Mouse (Mus musculus): Measurements from ENCODE around the gene Tekt2. TPM values are rescaled to one million over a fixed set of nuclear protein-coding genes. Genes with fewer than 3 reads are reported as not detected.

Gene Tekt2
- polyA plus RNA-seq, 1 experiment from 2014 or later, result 3.6 TPM

DNA sequence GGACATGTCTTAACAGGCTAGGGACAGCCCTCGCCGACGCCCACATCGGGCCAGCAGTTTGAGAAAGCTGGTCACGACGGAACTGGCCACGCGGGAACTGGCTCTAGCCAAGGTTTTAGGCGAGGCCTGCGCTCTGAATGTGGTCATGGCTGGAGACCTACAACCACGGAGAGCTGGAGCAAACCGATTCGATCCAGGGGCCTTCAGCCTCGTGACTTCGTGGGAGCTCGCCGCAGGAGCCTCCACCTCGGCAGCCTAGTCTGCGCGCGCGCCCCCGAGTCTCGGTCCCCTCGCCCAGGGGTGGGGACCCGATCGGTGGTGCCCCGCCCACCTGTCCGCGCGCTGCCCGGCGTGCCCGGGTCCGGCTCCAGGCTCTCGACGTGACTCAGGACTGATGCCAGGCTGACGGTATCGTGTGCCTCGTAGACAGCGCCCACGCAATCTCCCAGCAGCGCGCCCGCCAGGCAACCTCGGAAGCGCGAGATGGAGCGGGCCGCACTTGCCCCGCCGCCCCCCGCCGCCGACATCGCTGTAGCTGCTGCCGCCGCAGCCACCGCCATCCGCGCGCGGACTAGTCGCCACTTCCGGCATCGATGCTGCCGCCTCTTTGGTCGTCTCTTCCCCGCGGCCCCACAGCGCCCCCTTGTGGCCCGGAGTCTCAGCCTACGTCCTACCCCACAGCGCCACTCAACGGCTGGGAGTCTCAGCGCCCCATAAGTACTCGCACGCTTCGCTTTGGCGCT lies 4.2 kb downstream of the Tekt2 start, which contains the start of gene Adprhl2:
Adprhl2 (minus strand) TSS at position 593 of the 743 bp plus-strand sequence.
- ATAC-seq (ENCODE audit: low FRiP score, low TSS enrichment) (peak; percentile 88), DNase-seq (ENCODE audit: low spot score) (peak; percentile 99)
- H3K9ac ChIP-seq (ENCODE audit: low read length), result peak within 1 kb of the TSS; percentile 87
- WGBS, result under 1% methylated on average over 79 of the region's 80 CpGs
- peak within 1 kb of the TSS; percentile 86 for H3K4me2 ChIP-seq (replicated peaks; ENCODE audit: low read depth)
- peaks cover 10% of the 10 kb centered on the region for H3K36me3 ChIP-seq (ENCODE audit: control insufficient read depth, insufficient read depth, low read length)
- peak within 1 kb of the TSS; percentile 81 for H3K27ac ChIP-seq (replicated peaks)
- H3K4me1 ChIP-seq (replicated peaks; ENCODE audit: control insufficient read depth, insufficient read depth), result peaks cover 4% of the 10 kb centered on the region
- H3K4me3 ChIP-seq (ENCODE audit: low read depth, low read length), result peak within 1 kb of the TSS; percentile 94
- peak; percentile 100 for TF ChIP-seq CTCF (IDR thresholded peaks at IDR 0.05; ENCODE audit: low read depth)
- TF ChIP-seq EP300 (optimal IDR thresholded peaks at IDR 0.05), result peak; percentile 24
- H3K9me3 ChIP-seq (ENCODE audit: control insufficient read depth, low read length), result no peaks in the 10 kb centered on the region
- H3K27me3 ChIP-seq (ENCODE audit: control insufficient read depth, insufficient read depth, low read length), result no peaks in the 10 kb centered on the region

- H3K36me3 ChIP-seq (ENCODE audit: control insufficient read depth, insufficient read depth, low read length), result peaks cover 15% of the 10 kb centered on the region
- 77% methylated on average over 6 of the region's 6 CpGs for WGBS
- no peak overlapping the region for H3K4me2 ChIP-seq (replicated peaks; ENCODE audit: low read depth)
- H3K4me1 ChIP-seq (replicated peaks; ENCODE audit: control insufficient read depth, insufficient read depth), result no peaks in the 10 kb centered on the region; the same call in none of the 2 replicates
- no peaks in the 10 kb centered on the region for H3K27me3 ChIP-seq (ENCODE audit: control insufficient read depth, insufficient read depth, low read length)
- no peak overlapping the region for H3K4me3 ChIP-seq (ENCODE audit: low read depth, low read length)
- no peak for ATAC-seq (ENCODE audit: low FRiP score, low TSS enrichment)
- no peaks in the 10 kb centered on the region for H3K9me3 ChIP-seq (ENCODE audit: control insufficient read depth, low read length)
- TF ChIP-seq CTCF (IDR thresholded peaks at IDR 0.05; ENCODE audit: low read depth) (no peak), EP300 (optimal IDR thresholded peaks at IDR 0.05) (no peak)
- no peak overlapping the region for H3K9ac ChIP-seq (ENCODE audit: low read length)
- no peak overlapping the region for H3K27ac ChIP-seq (replicated peaks)
- no peak for DNase-seq (ENCODE audit: low spot score)
Measured at GRCm38 (mm10) chr4:126319806-126320205, 5.7 kb downstream of the Tekt2 start.

- TF ChIP-seq EP300 (optimal IDR thresholded peaks at IDR 0.05) (no peak), CTCF (IDR thresholded peaks at IDR 0.05; ENCODE audit: low read depth) (no peak)
- WGBS, result 89% methylated on average over 13 of the region's 13 CpGs
- no peak for ATAC-seq (ENCODE audit: low FRiP score, low TSS enrichment)
Measured at GRCm38 (mm10) chr4:126316443-126317040, 8.9 kb downstream of the Tekt2 start.

DNA sequence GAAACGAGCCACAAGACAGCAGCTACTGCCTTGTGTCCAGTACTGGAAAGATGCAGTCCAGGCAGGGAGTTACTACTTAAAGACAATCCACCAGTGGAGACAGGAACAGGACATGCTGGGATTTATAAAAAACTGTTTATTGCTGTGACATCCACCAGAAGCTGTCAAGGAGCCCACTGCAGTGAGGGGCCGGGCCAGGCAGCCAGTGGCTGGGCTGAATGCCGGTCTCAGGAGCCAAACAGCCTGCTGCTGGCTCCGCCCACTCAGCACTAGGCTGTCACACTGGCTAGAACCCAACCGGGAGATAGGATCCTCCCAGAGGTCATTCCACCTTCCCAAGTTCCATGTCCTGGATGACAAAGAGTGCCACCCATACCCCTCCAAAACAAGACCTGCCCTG lies 9.6 kb downstream of the Tekt2 start:
- Histone ChIP-seq H3K36me3 (ENCODE audit: control insufficient read depth, insufficient read depth, low read length) (peaks cover 15% of the 10 kb centered on the region), H3K4me3 (ENCODE audit: low read depth, low read length) (no peak overlapping the region), H3K4me1 (replicated peaks; ENCODE audit: control insufficient read depth, insufficient read depth) (no peaks in the 10 kb centered on the region; the same call in none of the 2 replicates), H3K4me2 (replicated peaks; ENCODE audit: low read depth) (no peak overlapping the region), H3K27me3 (ENCODE audit: control insufficient read depth, insufficient read depth, low read length) (no peaks in the 10 kb centered on the region), H3K27ac (replicated peaks) (no peak overlapping the region), H3K9ac (ENCODE audit: low read length) (no peak overlapping the region), H3K9me3 (ENCODE audit: control insufficient read depth, low read length) (no peaks in the 10 kb centered on the region)
- TF ChIP-seq CTCF (IDR thresholded peaks at IDR 0.05; ENCODE audit: low read depth), result no peak
- no peak for TF ChIP-seq EP300 (optimal IDR thresholded peaks at IDR 0.05)
- WGBS, result 32% methylated on average over 5 of the region's 5 CpGs
- peak; percentile 15 for DNase-seq (ENCODE audit: low spot score)
- peak; percentile 41; the same call in 1 of the 2 replicates for ATAC-seq (ENCODE audit: low FRiP score, low TSS enrichment)

More at GRCm38 (mm10) chr4:126316443-126317040, 8.9 kb downstream of the Tekt2 start:
- Histone ChIP-seq H3K4me2 (replicated peaks; ENCODE audit: low read depth) (no peak overlapping the region), H3K4me1 (replicated peaks; ENCODE audit: control insufficient read depth, insufficient read depth) (no peaks in the 10 kb centered on the region; the same call in none of the 2 replicates), H3K9ac (ENCODE audit: low read length) (no peak overlapping the region), H3K27me3 (ENCODE audit: control insufficient read depth, insufficient read depth, low read length) (no peaks in the 10 kb centered on the region), H3K9me3 (ENCODE audit: control insufficient read depth, low read length) (no peaks in the 10 kb centered on the region), H3K27ac (replicated peaks) (no peak overlapping the region; the same call in 1 of the 2 replicates), H3K36me3 (ENCODE audit: control insufficient read depth, insufficient read depth, low read length) (peaks cover 15% of the 10 kb centered on the region), H3K4me3 (ENCODE audit: low read depth, low read length) (no peak overlapping the region)
- peak; percentile 12 for DNase-seq (ENCODE audit: low spot score)

GRCm38 (mm10) chr4:126314393-126314792 lies 11.1 kb downstream of the Tekt2 start:
- Histone ChIP-seq H3K27ac (replicated peaks) (no peak overlapping the region), H3K4me1 (replicated peaks; ENCODE audit: control insufficient read depth, insufficient read depth) (no peaks in the 10 kb centered on the region), H3K36me3 (ENCODE audit: control insufficient read depth, insufficient read depth, low read length) (peaks cover 15% of the 10 kb centered on the region), H3K9ac (ENCODE audit: low read length) (no peak overlapping the region), H3K9me3 (ENCODE audit: control insufficient read depth, low read length) (no peaks in the 10 kb centered on the region), H3K27me3 (ENCODE audit: control insufficient read depth, insufficient read depth, low read length) (no peaks in the 10 kb centered on the region), H3K4me3 (ENCODE audit: low read depth, low read length) (no peak overlapping the region), H3K4me2 (replicated peaks; ENCODE audit: low read depth) (no peak overlapping the region)
- DNase-seq (ENCODE audit: low spot score) (no peak), ATAC-seq (ENCODE audit: low FRiP score, low TSS enrichment) (no peak)
- WGBS, result 54% methylated on average over 10 of the region's 10 CpGs
- TF ChIP-seq EP300 (optimal IDR thresholded peaks at IDR 0.05) (no peak), CTCF (IDR thresholded peaks at IDR 0.05; ENCODE audit: low read depth) (peak; percentile 37)

- WGBS, result 60% methylated on average over 5 of the region's 5 CpGs
- no peaks in the 10 kb centered on the region for H3K9me3 ChIP-seq (ENCODE audit: control insufficient read depth, low read length)
- ATAC-seq (ENCODE audit: low FRiP score, low TSS enrichment) (no peak), DNase-seq (ENCODE audit: low spot score) (no peak)
- H3K4me2 ChIP-seq (replicated peaks; ENCODE audit: low read depth), result no peak overlapping the region
- H3K27me3 ChIP-seq (ENCODE audit: control insufficient read depth, insufficient read depth, low read length), result no peaks in the 10 kb centered on the region
- no peak overlapping the region for H3K9ac ChIP-seq (ENCODE audit: low read length)
- TF ChIP-seq CTCF (IDR thresholded peaks at IDR 0.05; ENCODE audit: low read depth), result no peak
- TF ChIP-seq EP300 (optimal IDR thresholded peaks at IDR 0.05), result no peak
- peaks cover 15% of the 10 kb centered on the region for H3K36me3 ChIP-seq (ENCODE audit: control insufficient read depth, insufficient read depth, low read length)
- no peak overlapping the region for H3K4me3 ChIP-seq (ENCODE audit: low read depth, low read length)
- no peaks in the 10 kb centered on the region for H3K4me1 ChIP-seq (replicated peaks; ENCODE audit: control insufficient read depth, insufficient read depth)
- H3K27ac ChIP-seq (replicated peaks), result no peak overlapping the region
Measured at GRCm38 (mm10) chr4:126313202-126313601, 12.3 kb downstream of the Tekt2 start.

All from stomach, postnatal 0 days (tissue).